Mouse (Mus musculus) MEL (cell line): Measurements from ENCODE around the gene Ranbp10. TPM values are rescaled to one million over a fixed set of nuclear protein-coding genes. Genes with fewer than 3 reads are reported as not detected.

Experiments used
- DNase-seq: peaks from one replicate; pipeline ENCODE4 v3.0.0; 2011; ENCODE audit warnings: low read depth, low spot score
- H3K27ac ChIP-seq: 2 replicates; pipeline ENCODE4 v1.5.1; 2012; ENCODE audit warnings: low read depth, mild to moderate bottlenecking, control low read depth, low read length, moderate library complexity; ENCODE audit not compliant: control insufficient read depth
- H3K27me3 ChIP-seq, 2 experiments: fragments of 150-350 bp in 1 of 2; sonication (generic) in 1 of 2; 2 replicates each; pipeline ENCODE4 v1.6.1; 2012; ENCODE audit warnings: low read length in 2 of 2, mild to moderate bottlenecking in 2 of 2, improper control_type of control experiment in 1 of 2, moderate library complexity in 1 of 2; ENCODE audit not compliant: insufficient read depth in 2 of 2, control insufficient read depth in 1 of 2
- H3K36me3 ChIP-seq, 2 experiments: 2 replicates each; pipeline ENCODE4 v1.6.1; 2012 to 2014; ENCODE audit warnings: low read length in 2 of 2, improper control_type of control experiment in 1 of 2, inconsistent platforms in 1 of 2, mild to moderate bottlenecking in 1 of 2; ENCODE audit not compliant: insufficient read depth in 2 of 2, control insufficient read depth in 1 of 2
- H3K4me1 ChIP-seq, 2 experiments: fragments of 150-350 bp in 1 of 2; sonication (generic) in 1 of 2; 2 replicates each; pipeline ENCODE4 v1.6.1; 2012; ENCODE audit warnings: low read length in 2 of 2, improper control_type of control experiment in 1 of 2, mild to moderate bottlenecking in 1 of 2; ENCODE audit not compliant: insufficient read depth in 2 of 2, control insufficient read depth in 1 of 2
- H3K4me3 ChIP-seq, 2 experiments: fragments of 150-350 bp in 1 of 2; sonication (generic) in 1 of 2; 2 replicates each; pipeline ENCODE4 v1.5.1; 2012; ENCODE audit warnings: low read depth in 2 of 2, low read length in 2 of 2, mild to moderate bottlenecking in 2 of 2, moderate library complexity in 2 of 2, control low read depth in 1 of 2, improper control_type of control experiment in 1 of 2; ENCODE audit not compliant: control insufficient read depth in 1 of 2, insufficient read depth in 1 of 2
- H3K79me2 ChIP-seq: 2 replicates; pipeline ENCODE4 v1.6.1; 2012; ENCODE audit warnings: mild to moderate bottlenecking, low read length, moderate library complexity; ENCODE audit not compliant: control insufficient read depth, poor library complexity, insufficient read depth
- H3K9ac ChIP-seq: 2 replicates; pipeline ENCODE4 v1.6.1; 2012; ENCODE audit warnings: low read depth, mild to moderate bottlenecking, control low read depth, low read length, moderate library complexity; ENCODE audit not compliant: control insufficient read depth, poor library complexity, severe bottlenecking
- H3K9me3 ChIP-seq: fragments of 150-350 bp; sonication (generic); replicated peaks from 2 replicates; pipeline ENCODE4 v1.6.1; 2012; ENCODE audit warnings: mild to moderate bottlenecking, low read length, improper control_type of control experiment, moderate library complexity; ENCODE audit not compliant: insufficient read depth
- BHLHE40 ChIP-seq: IDR thresholded peaks from 2 replicates; pipeline ENCODE4 v1.6.1; 2012; ENCODE audit warnings: low read depth, mild to moderate bottlenecking, inconsistent platforms, low read length, improper control_type of control experiment, borderline replicate concordance
- CHD1 ChIP-seq: IDR thresholded peaks from 2 replicates; pipeline ENCODE4 v1.6.1; 2012; ENCODE audit warnings: low read depth, mild to moderate bottlenecking, inconsistent platforms, low read length, improper control_type of control experiment
- CTCF ChIP-seq, 3 experiments: IDR thresholded peaks in 2 of 3; conservative IDR thresholded peaks in 1 of 3; 2 replicates each; pipeline ENCODE4 v1.5.1; 2011 to 2012; ENCODE audit warnings: low read length in 3 of 3, low read depth in 2 of 3, mild to moderate bottlenecking in 2 of 3, improper control_type of control experiment in 1 of 3, inconsistent platforms in 1 of 3, mixed read lengths in 1 of 3, moderate library complexity in 1 of 3; ENCODE audit not compliant: control insufficient read depth in 1 of 3, insufficient read depth in 1 of 3, poor library complexity in 1 of 3, severe bottlenecking in 1 of 3
- ELF1 ChIP-seq: IDR thresholded peaks from 2 replicates; pipeline ENCODE4 v1.6.1; 2014; ENCODE audit warnings: low read depth, mild to moderate bottlenecking, inconsistent platforms, low read length, improper control_type of control experiment, moderate library complexity
- EP300 ChIP-seq, 2 experiments: IDR thresholded peaks; 2 replicates each; pipeline ENCODE4 v1.6.1; 2011; ENCODE audit warnings: improper control_type of control experiment in 2 of 2, low read length in 2 of 2, low read depth in 1 of 2, mild to moderate bottlenecking in 1 of 2
- ETS1 ChIP-seq: IDR thresholded peaks from 2 replicates; pipeline ENCODE4 v1.6.1; 2012; ENCODE audit warnings: low read depth, mild to moderate bottlenecking, inconsistent platforms, low read length, improper control_type of control experiment, moderate library complexity
- HCFC1 ChIP-seq: IDR thresholded peaks from 2 replicates; pipeline ENCODE4 v1.6.1; 2012; ENCODE audit warnings: low read depth, mild to moderate bottlenecking, inconsistent platforms, low read length, improper control_type of control experiment, moderate library complexity
- KAT2A ChIP-seq: conservative IDR thresholded peaks from 2 replicates; pipeline ENCODE4 v1.6.1; 2012; ENCODE audit warnings: low read depth, low read length, improper control_type of control experiment, inconsistent platforms
- MAFK ChIP-seq: IDR thresholded peaks from 2 replicates; pipeline ENCODE4 v1.6.1; 2011; ENCODE audit warnings: low read depth, mild to moderate bottlenecking, low read length, improper control_type of control experiment, borderline replicate concordance
- MAX ChIP-seq: IDR thresholded peaks from 2 replicates; pipeline ENCODE4 v1.6.1; 2011; ENCODE audit warnings: low read length, improper control_type of control experiment
- MAZ ChIP-seq: IDR thresholded peaks from 2 replicates; pipeline ENCODE4 v1.6.1; 2012; ENCODE audit warnings: low read depth, mild to moderate bottlenecking, inconsistent platforms, low read length, improper control_type of control experiment
- MEF2A ChIP-seq: IDR thresholded peaks from 2 replicates; pipeline ENCODE4 v1.6.1; 2014; ENCODE audit warnings: low read depth, mild to moderate bottlenecking, inconsistent platforms, low read length, improper control_type of control experiment; ENCODE audit not compliant: poor library complexity, insufficient replicate concordance, severe bottlenecking; ENCODE audit errors: extremely low read depth
- MYC ChIP-seq: IDR thresholded peaks from 2 replicates; pipeline ENCODE4 v1.6.1; 2011; ENCODE audit warnings: low read depth, mild to moderate bottlenecking, low read length, improper control_type of control experiment, moderate library complexity
- NELFE ChIP-seq: IDR thresholded peaks from 2 replicates; pipeline ENCODE4 v1.6.1; 2011; ENCODE audit warnings: low read depth, low read length, improper control_type of control experiment
- NRF1 ChIP-seq: IDR thresholded peaks from 2 replicates; pipeline ENCODE4 v1.6.1; 2014; ENCODE audit warnings: low read depth, mild to moderate bottlenecking, inconsistent platforms, low read length, improper control_type of control experiment, moderate library complexity; ENCODE audit not compliant: poor library complexity, insufficient read depth, severe bottlenecking
- POLR2A ChIP-seq, 2 experiments: IDR thresholded peaks; 2 replicates each; pipeline ENCODE4 v1.6.1; 2011 to 2012; ENCODE audit warnings: low read length in 2 of 2, mild to moderate bottlenecking in 2 of 2, control low read depth in 1 of 2, improper control_type of control experiment in 1 of 2, low read depth in 1 of 2, moderate library complexity in 1 of 2; ENCODE audit not compliant: control insufficient read depth in 1 of 2, insufficient read depth in 1 of 2, poor library complexity in 1 of 2
- POLR2AphosphoS2 ChIP-seq: IDR thresholded peaks from 2 replicates; pipeline ENCODE4 v1.6.1; 2011; ENCODE audit warnings: low read length, improper control_type of control experiment
- POLR2AphosphoS5 ChIP-seq: IDR thresholded peaks from 2 replicates; pipeline ENCODE4 v1.6.1; 2012; ENCODE audit warnings: low read depth, borderline replicate concordance, mild to moderate bottlenecking, inconsistent platforms, low read length, moderate library complexity, mixed read lengths
- RAD21 ChIP-seq: IDR thresholded peaks from 2 replicates; pipeline ENCODE4 v1.6.1; 2011; ENCODE audit warnings: mild to moderate bottlenecking, low read depth, low read length, improper control_type of control experiment
- SMC3 ChIP-seq: IDR thresholded peaks from 2 replicates; pipeline ENCODE4 v1.6.1; 2011; ENCODE audit warnings: low read depth, low read length, improper control_type of control experiment
- TAL1 ChIP-seq: IDR thresholded peaks from 2 replicates; pipeline ENCODE4 v1.6.1; 2012; ENCODE audit warnings: mild to moderate bottlenecking, inconsistent platforms, low read length, moderate library complexity, mixed read lengths
- TBP ChIP-seq: IDR thresholded peaks from 2 replicates; pipeline ENCODE4 v1.8.0; 2011; ENCODE audit warnings: low read depth, low read length, improper control_type of control experiment
- TCF12 ChIP-seq: IDR thresholded peaks from 2 replicates; pipeline ENCODE4 v1.6.1; 2014; ENCODE audit warnings: low read depth, mild to moderate bottlenecking, inconsistent platforms, low read length, improper control_type of control experiment, moderate library complexity
- UBTF ChIP-seq: IDR thresholded peaks from 2 replicates; pipeline ENCODE4 v1.6.1; 2012; ENCODE audit warnings: low read depth, mild to moderate bottlenecking, inconsistent platforms, low read length, improper control_type of control experiment, moderate library complexity, borderline replicate concordance; ENCODE audit not compliant: insufficient read depth
- USF2 ChIP-seq, 2 experiments: IDR thresholded peaks; 2 replicates each; pipeline ENCODE4 v1.6.1; 2011 to 2012; ENCODE audit warnings: improper control_type of control experiment in 2 of 2, low read length in 2 of 2, borderline replicate concordance in 1 of 2, inconsistent platforms in 1 of 2, low read depth in 1 of 2, mild to moderate bottlenecking in 1 of 2; ENCODE audit not compliant: insufficient read depth in 1 of 2
- ZKSCAN1 ChIP-seq: IDR thresholded peaks from 2 replicates; pipeline ENCODE4 v1.6.1; 2012; ENCODE audit warnings: low read depth, mild to moderate bottlenecking, inconsistent platforms, low read length, improper control_type of control experiment, moderate library complexity
- ZNF384 ChIP-seq: IDR thresholded peaks from 2 replicates; pipeline ENCODE4 v1.6.1; 2012; ENCODE audit warnings: low read depth, mild to moderate bottlenecking, inconsistent platforms, low read length, improper control_type of control experiment
- polyA plus RNA-seq, 2 experiments: library from polyadenylated mRNA; stranded (reverse) in 1 of 2; unstranded in 1 of 2; fragments of >175 nt in 1 of 2; fragments of >200 nt in 1 of 2; gene quantifications; 2 replicates each; pipeline versions ENCODE4 v1.2.1 to v1.2.4; 2012; ENCODE audit warnings: low replicate concordance in 2 of 2, low read depth in 1 of 2; ENCODE audit not compliant: insufficient read length in 2 of 2, insufficient read depth in 1 of 2, missing spikeins in 1 of 2
- total RNA-seq: library from RNA; depleted of rRNA; stranded (reverse); fragments of 300-350 nt; gene quantifications from 2 replicates; pipeline ENCODE4 v1.2.3, GENCODE M21; 2012

Ranbp10 gene
- total and polyA plus RNA-seq, 3 experiments: 7.4 to 22.1 TPM; not detected in 1

GRCm38 (mm10) chr8:105866364-105867029 is 39.3 kb upstream of the Ranbp10 start (continued):
- TF ChIP-seq MAX (peak; percentile 47; the same call in 1 of the 2 replicates), POLR2AphosphoS2 (no peak), ZKSCAN1 (no peak), MYC (peak; percentile 49; the same call in 1 of the 2 replicates), UBTF (no peak), ZNF384 (no peak), CHD1 (no peak), NELFE (no peak), ELF1 (no peak), MAZ (no peak), MEF2A (no peak), SMC3 (peak; percentile 47), NRF1 (no peak), EP300 (IDR thresholded peaks at IDR 0.05; ENCODE audit: low read depth in 1 of 2, low read length in 2 of 2) (0 out of 4 replicates have a peak, but pooled peaks of 1 of the 2 experiments have one; percentile 8), BHLHE40 (no peak), POLR2AphosphoS5 (no peak), TCF12 (0 out of 2 replicates have a peak, but pooled peaks have one; percentile 14), ETS1 (peak; percentile 68; the same call in 1 of the 2 replicates), KAT2A (no peak)

GRCm38 (mm10) chr8:105861951-105862350 is 34.8 kb upstream of the Ranbp10 start:
- H3K27me3 ChIP-seq: no peaks in the 10 kb centered on the region
- peaks cover 2 to 25% of the 10 kb centered on the region in 2 experiments; a peak in 3 of 4 replicates for H3K36me3 ChIP-seq
- H3K9me3 ChIP-seq: no peaks in the 10 kb centered on the region
- no peak overlapping the region; the same call in 1 of the 2 replicates for H3K27ac ChIP-seq
- peak overlapping the region; percentile 85 for H3K9ac ChIP-seq
- peaks cover 47% of the 10 kb centered on the region for H3K79me2 ChIP-seq
- TF ChIP-seq MAFK (no peak), EP300 (IDR thresholded peaks at IDR 0.05; ENCODE audit: low read depth in 1 of 2, low read length in 2 of 2) (no peak), HCFC1 (0 out of 2 replicates have a peak, but pooled peaks have one; percentile 3), TAL1 (no peak), SMC3 (peak; percentile 40), ZNF384 (peak; percentile 85), NELFE (no peak), KAT2A (no peak), ELF1 (no peak), CTCF (IDR thresholded peaks at IDR 0.05 in 2 of 3, conservative IDR thresholded peaks at IDR 0.05 in 1 of 3; ENCODE audit: control insufficient read depth in 1 of 3, insufficient read depth in 1 of 3, low read depth in 2 of 3, low read length in 3 of 3, poor library complexity in 1 of 3, severe bottlenecking in 1 of 3) (peak; percentile 10 to 55 (median 31); a peak in 4 of 6 replicates), USF2 (IDR thresholded peaks at IDR 0.05; ENCODE audit: borderline replicate concordance in 1 of 2, insufficient read depth in 1 of 2, low read depth in 1 of 2, low read length in 2 of 2) (no peak), TBP (no peak), POLR2A (IDR thresholded peaks at IDR 0.05; ENCODE audit: control insufficient read depth in 1 of 2, insufficient read depth in 1 of 2, low read depth in 1 of 2, low read length in 2 of 2, poor library complexity in 1 of 2) (0 out of 4 replicates have a peak, but pooled peaks of 1 of the 2 experiments have one; percentile 28), ETS1 (no peak), RAD21 (peak; percentile 18)
- TF ChIP-seq, all 39 proteins: peak for 6
- H3K4me3 ChIP-seq: peak overlapping the region; percentile 63 to 83
- peak; percentile 63 for DNase-seq
- peaks cover 6 to 28% of the 10 kb centered on the region in 2 experiments for H3K4me1 ChIP-seq
